Mouse (Mus musculus) cerebellum, postnatal 36 days (tissue): ENCODE measurements at regions not wholly inside any gene's neighbourhood (a gene's known extent, or its start where the extent isn't known, plus 50 kb on each side); places are given as distances from the start of the nearest gene placed in this dataset.

Experiments used
- DNase-seq, 2 experiments: peaks; one replicate each; pipeline ENCODE4 v3.0.0; 2021 to 2022; ENCODE audit warnings: mixed read lengths in 2 of 2

DNA sequence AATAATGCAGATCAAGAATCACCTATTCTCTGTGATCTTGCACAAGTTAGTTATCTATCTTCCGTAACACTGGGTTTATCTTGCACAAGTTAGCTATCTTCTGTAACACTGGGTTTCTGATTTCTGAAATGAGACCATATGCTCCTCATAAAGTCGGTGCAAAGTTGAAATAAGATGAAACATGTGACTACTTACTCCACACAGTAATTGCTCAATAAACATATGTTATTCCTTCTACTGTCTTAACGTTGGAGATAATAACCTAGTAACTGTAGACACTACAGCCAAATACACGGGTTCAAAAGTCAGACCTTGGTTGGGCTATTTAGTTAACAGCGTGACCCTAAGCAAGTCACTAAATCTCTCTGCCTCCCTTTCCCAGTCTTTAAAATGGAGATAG is 65.8 kb upstream of the Atp11b start:
- no peak for DNase-seq

DNA sequence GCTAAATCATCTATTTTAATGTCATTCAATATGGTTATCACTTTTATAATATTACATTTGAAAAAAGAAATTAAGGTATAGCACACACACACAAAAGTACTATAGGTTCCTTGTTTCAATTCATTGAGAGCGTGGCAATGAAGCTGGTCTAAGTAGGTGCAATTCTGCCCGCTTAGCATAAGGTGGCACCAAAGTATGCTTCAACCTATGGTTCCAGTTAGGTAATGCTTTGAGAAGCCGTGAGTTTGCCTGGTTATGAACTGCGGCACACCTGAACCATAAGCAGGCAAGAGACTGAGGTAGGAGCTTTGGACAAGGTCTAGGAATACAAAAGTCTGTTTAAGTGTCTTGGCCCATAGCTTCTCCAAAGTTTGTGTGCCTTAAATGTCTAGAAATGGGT is 65.1 kb upstream of the Atp11b start:
- peak; percentile 14 to 27 for DNase-seq

DNA sequence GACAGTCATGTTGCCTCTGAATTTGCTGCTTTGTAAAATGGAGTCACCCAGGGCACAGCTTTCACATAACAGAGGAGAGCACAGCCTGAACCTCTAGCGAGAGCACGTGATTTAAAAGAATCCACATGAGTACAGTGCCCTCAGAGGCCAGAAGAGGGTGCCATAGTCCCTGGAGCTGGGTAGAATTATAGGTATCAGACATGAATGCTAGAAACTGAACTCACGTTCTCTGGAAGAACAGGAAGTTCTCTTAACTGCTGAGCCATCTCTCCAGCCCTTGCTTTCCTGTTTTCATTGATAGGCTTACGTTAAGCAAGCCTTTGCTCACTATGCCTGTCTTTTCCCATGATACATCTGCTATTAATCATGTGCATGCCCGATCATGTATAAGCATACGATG is 60.9 kb upstream of the Atp11b start:
- peak; percentile 70 to 75 for DNase-seq

DNA sequence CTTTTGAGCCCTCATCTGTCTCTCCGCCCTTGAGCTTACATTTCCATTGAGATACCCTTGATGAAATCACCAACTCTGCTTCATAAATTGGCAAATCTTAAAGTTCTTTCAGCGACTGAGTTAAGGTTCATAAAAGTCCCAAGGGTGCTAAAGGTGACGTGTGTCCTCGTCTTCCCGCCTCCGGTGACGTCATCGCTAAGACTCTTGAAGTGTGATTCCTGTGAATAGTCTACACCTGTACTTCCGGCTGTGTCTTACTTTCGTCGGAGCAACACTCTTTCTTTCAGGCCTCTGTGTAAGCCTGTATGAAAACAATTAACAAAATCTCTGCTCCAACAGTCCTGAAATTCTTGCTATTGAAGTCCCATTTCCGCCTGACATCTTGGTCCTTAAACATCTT is 60.4 kb upstream of the Atp11b start:
- no peak for DNase-seq

DNA sequence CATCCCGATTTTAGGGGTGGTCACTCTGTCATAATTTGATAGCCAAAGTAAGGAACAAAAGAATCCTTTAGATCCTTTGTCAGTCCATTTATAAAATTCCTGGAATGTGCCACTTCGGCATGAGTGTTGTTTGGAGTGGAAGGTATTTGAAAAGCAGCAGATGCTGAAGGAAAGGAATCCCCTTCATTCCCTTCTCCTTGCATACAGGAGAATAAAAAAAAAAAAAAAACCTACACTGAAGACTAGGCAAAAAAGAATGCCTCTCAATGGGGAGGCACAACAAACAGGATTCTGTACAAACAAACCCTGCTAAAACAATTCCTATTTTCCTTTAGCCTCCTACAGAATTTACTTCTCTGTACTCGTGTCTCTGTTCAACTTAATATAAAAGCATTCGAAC is 59.7 kb upstream of the Atp11b start:
- no peak for DNase-seq

DNA sequence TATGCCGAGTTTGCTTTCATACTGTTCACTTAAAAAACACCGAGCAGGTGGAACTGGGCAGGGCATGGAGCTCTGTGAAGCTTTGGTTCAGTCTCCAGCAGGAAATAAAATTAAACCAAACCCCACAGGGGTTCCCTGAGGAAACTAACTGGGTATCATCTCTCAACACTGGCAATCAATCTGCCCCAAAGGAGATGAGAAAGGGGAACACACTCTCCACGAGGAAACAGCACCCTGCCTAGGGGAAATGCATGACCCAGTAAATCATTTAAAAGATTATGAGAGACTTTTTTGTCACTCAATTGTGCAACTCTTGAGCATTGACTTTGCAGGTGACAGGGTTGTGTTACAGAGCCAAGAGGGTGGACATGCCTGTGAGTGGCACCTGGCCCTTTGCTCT is 58.0 kb upstream of the Atp11b start:
- no peak for DNase-seq

- DNase-seq = no peak
These were observed 54.6 kb upstream of the Atp11b start for GRCm38 (mm10) chr3:35699266-35699665.

DNA sequence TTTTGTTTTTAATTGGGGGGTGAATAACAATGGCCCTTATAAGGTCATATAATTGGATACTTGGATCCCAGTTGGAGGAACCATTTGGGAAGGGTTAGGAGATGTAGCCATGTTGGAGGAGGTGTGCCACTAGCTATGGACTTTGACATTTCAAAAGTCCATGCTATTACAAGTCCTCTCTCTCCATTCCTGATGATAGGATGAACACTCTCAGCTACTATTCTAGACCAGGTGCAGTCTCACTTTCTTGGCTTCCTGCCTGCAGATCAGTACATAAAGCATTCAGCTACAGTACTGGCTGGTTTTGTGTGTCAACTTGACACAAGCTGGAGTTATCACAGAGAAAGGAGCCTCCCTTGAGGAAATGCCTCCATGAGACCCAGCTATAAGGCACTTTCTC is 53.9 kb upstream of the Atp11b start:
- no peak for DNase-seq

- DNase-seq = no peak
These were observed 50.2 kb upstream of the Atp11b start for GRCm38 (mm10) chr3:35703528-35704327.
